Mouse (Mus musculus) erythroblast, adult 5-6 weeks (primary cell): Measurements from ENCODE around the gene Mrpl43. TPM values are rescaled to one million over a fixed set of nuclear protein-coding genes. Genes with fewer than 3 reads are reported as not detected.

ENCODE experiments used
- ATAC-seq: replicated peaks from 2 replicates; pipeline ENCODE4 v1.8.0; 2016; ENCODE audit warnings: moderate number of reproducible peaks, mild to moderate bottlenecking, moderate TSS enrichment, inconsistent platforms; ENCODE audit not compliant: poor library complexity, low FRiP score, severe bottlenecking
- total RNA-seq, 2 experiments: library from RNA; stranded (forward) in 1 of 2; stranded (reverse) in 1 of 2; fragments of 150-400 nt in 1 of 2; fragments of 200-764, 138-1000 nt in 1 of 2; gene quantifications; 2 replicates each; pipeline versions ENCODE4 v1.2.3 to v1.2.4; 2015 to 2017; ENCODE audit warnings: low replicate concordance in 2 of 2

The Mrpl43 gene
- total RNA-seq, 2 experiments from 2014 or later, result 8.0 to 9.2 TPM

DNA sequence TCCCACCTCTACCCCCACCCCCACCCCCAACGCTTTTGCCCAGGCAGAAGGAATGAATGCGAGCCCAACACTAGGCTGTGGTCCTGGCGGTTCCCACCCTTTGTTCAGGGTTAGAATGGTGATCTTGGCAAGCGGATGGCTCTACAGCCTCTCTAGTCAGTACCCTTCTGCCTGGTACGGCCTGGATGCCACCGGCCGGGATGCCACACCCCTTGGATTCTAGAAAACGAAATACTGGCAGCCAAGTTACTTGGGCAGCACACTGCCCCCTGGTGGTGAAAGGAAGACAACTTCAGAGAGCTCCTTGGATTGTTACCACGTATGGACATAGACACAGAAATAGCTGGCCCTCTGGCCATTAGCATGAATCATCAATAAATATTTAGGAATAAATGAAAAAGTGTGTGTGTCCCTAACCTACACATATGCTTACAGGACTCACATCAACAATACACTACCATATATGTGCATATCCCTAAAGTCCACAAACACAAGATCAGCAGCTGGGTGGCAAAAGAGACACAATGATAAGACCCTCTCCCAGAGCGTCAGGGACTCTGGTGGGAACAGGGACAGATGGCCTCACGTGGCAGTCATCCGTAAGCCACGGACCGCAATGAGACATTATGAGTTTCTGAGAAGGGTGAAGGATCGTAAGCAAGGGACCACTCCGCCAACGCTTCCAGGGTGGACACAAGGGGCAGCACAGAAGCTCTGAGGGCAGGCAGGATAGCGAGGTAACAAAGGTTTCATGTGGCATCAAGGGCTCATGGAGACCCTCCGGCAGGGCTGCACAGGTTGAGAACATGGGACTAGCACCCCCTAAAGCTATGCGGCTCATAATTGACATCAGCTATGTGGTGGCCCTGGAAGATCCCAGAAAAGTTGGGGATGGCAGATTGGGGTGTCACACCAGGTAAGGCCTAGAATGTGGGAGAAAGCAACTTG is 24.8 kb upstream of the Mrpl43 start:
- ATAC-seq, result peak; percentile 74

GRCm38 (mm10) chr19:45030111-45030510 is 23.9 kb upstream of the Mrpl43 start:
- 0 out of 2 replicates have a peak, but pooled peaks have one; percentile 47 for ATAC-seq

- ATAC-seq, result no peak
These were observed 23.3 kb upstream of the Mrpl43 start for GRCm38 (mm10) chr19:45029571-45029970.

DNA sequence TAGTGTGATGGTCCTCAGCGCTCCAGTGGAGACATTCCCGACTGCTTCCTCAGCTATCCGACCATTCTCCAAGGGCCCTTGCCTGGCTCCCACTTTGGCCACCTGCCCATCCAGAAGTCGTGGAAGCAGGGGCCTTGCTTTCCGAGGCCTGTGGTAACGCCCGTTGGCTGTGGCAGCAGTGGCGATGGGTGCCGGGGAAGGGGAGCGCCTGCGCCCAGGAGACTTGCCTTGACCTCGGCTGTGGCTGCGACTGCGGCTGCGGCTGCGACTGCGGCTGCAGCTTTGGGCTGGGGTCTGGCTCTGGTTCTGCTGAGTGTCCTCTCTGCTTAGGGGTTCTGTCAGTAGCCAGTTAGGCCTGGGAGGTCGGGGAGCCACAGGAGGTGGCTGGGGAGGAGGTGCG is 22.5 kb upstream of the Mrpl43 start:
- ATAC-seq, result no peak

DNA sequence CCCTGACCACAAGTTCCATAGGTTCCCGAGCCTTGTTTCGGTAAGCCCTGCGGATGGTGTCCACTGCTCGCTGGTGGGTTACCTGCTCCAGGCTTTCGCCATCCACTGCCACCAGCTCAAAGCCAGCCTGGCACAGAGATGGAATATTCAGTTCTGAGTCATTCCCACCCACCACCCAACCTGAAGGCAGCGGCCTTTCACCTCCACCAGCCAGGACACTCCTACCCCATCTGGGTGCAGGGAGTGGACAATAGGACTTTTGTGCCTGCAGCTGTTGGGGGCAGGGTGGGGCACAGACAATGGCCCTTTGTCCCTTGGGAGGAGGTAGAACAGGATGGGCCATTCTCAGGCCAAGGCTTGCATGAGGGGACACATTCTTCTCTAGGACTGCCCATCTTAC is 21.6 kb upstream of the Mrpl43 start:
- no peak for ATAC-seq

GRCm38 (mm10) chr19:45026958-45027670 is 20.9 kb upstream of the Mrpl43 start:
- no peak for ATAC-seq

DNA sequence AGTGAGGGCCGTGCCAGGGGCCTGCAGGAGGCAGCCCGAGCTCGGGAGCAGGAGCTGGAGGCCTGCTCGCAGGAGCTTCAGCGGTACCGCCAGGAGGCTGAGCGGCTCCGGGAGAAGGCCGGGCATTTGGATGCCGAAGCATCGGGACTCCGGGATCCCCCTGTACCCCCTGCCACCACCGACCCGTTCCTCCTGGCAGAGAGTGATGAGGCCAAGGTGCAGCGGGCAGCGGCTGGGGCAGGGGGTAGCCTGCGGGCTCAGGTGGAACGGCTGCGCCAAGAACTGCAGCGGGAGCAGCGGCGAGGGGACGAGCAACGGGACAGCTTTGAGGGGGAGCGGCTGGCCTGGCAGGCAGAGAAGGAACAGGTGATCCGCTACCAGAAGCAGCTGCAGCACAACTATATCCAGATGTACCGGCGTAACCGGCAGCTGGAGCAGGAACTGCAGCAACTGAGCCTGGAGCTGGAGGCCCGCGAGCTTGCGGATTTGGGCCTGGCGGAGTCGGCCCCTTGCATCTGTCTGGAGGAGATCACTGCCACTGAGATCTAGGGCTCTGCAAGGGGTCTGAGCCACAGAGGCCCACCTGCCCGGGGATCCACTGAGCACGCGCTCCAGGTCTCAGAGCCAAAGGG is 19.8 kb upstream of the Mrpl43 start:
- no peak for ATAC-seq

DNA sequence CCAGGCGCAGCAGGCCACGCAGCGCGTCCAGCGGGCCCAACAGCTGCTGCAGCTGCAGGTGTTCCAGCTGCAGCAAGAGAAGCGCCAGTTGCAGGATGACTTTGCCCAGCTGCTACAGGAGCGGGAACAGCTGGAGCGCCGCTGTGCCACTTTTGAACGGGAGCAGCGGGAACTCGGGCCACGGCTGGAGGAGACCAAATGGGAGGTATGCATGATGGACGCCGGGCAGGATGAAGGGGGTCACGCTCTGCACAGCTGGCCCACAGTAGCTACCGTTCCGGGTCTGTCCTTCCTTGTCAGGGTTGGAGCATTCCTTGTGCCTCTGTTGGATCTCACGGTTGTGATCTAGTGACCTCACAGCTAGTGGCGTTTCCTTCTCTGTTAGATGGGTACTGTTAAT is 18.5 kb upstream of the Mrpl43 start:
- ATAC-seq, result no peak

- ATAC-seq, result no peak
These were observed 17.8 kb upstream of the Mrpl43 start for GRCm38 (mm10) chr19:45023993-45024392.

GRCm38 (mm10) chr19:45021362-45021761 is 15.1 kb upstream of the Mrpl43 start:
- no peak for ATAC-seq

- ATAC-seq, result no peak
These were observed 14.1 kb upstream of the Mrpl43 start for GRCm38 (mm10) chr19:45020348-45020747.

GRCm38 (mm10) chr19:45018351-45018831 is 12.1 kb upstream of the Mrpl43 start:
- ATAC-seq, result no peak

GRCm38 (mm10) chr19:45017909-45018308 is 11.7 kb upstream of the Mrpl43 start:
- ATAC-seq, result no peak

GRCm38 (mm10) chr19:45017216-45017771 is 11.1 kb upstream of the Mrpl43 start:
- ATAC-seq, result no peak

DNA sequence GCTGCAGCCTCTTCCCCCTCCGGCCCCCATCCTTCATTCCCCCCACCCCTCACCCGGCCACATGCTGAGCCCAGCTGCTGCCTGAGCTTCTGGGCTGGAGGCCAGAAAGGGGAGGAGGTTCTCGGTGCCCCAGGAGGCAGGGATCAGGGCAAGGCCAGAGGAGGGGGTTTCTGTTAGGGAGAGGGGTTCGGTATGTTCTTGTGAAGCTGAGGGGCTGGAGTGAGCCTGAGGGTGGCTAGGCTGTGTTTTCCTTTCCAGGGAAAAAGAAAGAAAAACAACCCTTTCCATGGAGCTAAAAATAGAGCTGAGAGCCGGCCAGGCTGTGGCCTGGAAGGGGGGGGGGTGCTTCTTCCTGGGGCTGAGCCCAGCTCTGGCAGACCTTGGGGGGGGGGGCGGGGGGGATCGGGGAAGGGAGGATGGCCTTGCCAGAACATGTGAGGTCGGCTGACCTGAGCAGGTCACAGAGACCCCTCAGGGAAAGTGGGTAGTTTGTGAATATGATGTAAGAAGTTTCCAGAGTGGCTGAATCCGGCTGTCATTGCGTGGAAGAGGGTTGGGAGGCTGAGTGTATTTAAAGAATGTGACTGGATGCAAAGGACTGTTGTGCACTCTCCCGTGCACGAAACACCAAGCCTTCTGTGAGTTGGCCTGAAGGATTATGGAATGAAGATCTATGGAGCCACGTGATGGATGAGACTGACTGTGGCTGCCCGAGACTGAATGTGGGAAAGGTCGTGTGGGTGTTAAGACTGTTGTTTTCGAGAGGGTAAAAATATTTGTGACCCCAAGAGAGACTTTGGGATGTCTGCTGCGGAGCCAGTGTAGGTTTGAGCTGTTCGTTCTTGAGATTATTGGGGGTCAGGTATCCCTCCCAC is 10.3 kb upstream of the Mrpl43 start:
- ATAC-seq, result no peak

DNA sequence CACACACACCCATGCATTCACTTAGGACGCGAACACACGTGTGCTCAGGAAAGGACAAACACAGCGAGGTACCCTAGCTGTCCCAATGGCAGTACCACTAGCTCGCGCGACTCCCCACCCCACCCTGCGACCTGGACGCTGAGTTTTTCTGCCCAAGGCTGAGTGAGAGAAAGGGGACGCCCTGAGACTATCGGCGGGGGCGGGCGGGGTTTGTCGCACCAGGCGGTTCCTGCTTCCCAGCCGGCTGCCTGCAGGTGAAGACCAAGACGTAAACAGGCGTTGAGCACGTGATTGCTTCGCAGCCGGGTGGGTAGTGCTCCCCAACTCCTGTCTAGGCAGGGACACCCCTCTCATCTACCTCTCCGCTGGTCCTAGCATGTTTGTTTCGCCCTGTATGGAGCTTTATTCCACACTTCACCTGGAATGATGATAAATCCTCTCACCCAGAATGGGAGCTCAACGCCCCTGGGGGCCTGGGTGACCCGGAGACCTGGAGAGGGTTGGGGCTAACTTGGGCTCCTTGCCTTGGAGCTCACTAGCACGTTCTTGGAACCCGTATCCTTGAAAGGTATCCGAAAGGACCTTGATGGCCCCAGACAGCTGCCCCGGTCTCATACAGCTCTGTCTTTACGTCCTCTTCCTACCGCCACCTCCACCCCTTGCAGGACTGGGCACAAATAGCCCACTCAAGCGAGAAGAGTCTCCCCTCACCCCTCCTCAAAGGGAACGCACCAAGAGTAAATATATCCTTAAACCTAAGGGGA is 9.5 kb upstream of the Mrpl43 start:
- peak; percentile 65 for ATAC-seq

GRCm38 (mm10) chr19:45014981-45015402 is 8.8 kb upstream of the Mrpl43 start:
- 0 out of 2 replicates have a peak, but pooled peaks have one; percentile 20 for ATAC-seq

DNA sequence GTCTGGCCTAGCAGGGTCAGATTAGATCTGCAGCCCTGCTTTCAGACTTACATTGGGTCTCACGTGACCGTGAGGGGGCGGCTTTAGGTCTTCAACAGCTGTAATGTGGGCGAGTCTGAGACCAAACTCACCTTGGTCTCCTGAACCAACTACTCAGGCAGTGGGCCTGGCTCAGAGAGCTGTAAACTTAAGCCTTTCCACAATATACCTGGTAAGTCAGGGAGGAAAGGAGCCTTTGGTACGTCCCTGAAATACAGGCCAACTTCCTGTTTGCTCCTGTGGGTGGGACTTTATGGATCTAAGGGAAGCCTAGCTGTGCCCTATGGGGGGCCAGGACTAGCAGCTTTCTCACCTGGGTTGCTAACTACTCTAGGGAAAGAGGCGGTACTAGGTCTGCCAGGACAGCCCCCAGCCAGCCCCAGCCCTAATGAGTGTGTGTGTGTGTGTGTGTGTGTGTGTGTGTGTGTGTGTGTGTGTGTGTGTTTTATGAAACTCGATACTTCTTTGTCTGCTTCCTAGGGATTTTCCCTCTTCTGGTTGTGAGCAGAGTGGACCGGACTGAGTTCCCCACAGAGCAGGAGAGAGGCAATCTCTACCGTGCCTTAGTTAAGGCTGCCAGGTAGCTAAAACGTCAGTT is 8.2 kb upstream of the Mrpl43 start, which contains the start of gene Lzts2:
Lzts2 (plus strand) TSS at position 80 of the 637 bp plus-strand sequence.
- no peak for ATAC-seq
